Mouse (Mus musculus) cerebellum, postnatal 10 days (tissue): ENCODE results near the gene Pacsin2.
"Not testable (repeated sequence)": the region's sequence is repeated elsewhere in the genome, so short reads cannot be mapped to it uniquely, and the experiment has no call there.

ENCODE experiments used
- DNase-seq, 2 experiments: peaks; one replicate each; pipeline ENCODE4 v3.0.0; 2021; ENCODE audit warnings: mixed read lengths in 2 of 2

The Pacsin2 gene

DNA sequence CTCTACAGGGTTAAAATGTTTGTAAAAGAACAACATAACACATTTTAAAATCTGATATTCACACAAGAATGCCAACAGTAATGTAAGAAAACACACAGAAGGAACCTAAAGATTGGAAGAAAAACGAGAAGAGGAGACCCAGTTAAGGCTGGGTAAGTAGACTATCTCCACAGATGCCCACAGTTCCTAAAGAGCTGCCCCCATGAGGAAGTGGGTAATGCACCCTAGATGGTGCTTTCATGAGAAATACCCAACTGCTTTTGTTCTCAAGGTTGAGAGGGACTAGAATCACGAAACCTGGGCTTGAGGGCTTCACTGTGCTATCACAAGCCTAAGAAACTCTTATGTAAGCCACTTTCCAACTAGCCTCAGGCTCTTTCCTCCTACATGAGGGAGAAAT, 44.8 kb downstream of the Pacsin2 start:
- DNase-seq: no peak

DNA sequence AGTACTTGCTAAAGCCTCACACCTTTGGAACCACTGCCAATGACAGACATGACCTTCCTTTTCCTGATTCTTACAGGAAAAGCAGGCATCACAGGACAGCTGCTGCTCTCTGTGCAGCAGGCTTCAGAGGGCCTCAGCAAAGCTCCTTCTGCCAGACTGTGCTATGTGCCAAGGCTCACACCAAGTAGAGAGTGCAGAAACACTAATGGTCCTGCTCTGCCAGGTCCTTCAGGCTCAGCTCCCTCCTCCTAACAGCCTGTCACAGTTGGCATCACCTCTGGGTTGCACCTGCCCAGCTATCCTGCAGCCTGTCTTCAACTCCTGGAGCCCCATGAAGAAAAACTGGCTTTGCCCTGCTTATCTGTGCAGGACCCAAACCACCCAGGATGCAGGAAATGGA, 45.7 kb downstream of the Pacsin2 start:
- peak; percentile 71 to 77 for DNase-seq

DNA sequence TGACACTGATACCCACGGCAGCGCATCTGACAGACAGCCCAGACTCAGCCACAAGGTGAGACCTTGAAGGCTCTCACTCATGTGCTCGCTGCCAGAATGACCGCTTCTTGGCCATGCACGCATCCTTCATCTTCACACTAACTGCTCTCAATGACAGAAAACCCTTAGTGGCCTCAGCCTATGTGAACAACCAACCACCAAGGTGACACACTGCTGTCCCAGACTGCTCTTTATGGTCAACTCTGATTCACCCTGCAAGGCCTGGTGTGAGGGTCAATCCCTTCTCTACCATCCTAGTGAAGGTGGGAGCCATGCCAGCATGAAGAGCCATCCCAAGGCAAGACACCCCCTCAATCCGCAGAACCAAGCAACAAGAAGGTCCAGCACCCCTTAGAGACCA, 46.5 kb downstream of the Pacsin2 start:
- DNase-seq: no peak

DNA sequence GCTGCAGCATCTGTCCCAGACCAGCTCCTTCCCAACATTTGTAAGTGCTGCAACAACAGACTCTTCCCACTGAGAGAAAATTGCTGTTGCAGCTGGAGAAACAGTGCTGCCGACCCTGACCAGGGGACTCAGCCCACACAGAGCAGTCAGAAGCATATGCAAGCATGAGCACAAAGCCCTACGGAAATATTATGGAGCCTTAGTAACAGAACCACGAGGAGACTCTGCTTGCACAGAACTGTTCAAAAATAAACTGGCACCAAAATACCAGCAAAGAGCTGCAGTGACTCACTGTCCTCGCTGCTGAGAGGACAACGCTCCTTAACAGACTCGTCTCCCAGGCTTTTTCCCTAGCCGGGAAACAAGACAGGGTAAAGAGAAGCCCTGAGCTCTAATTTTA, 47.0 kb downstream of the Pacsin2 start:
- no peak for DNase-seq

DNA sequence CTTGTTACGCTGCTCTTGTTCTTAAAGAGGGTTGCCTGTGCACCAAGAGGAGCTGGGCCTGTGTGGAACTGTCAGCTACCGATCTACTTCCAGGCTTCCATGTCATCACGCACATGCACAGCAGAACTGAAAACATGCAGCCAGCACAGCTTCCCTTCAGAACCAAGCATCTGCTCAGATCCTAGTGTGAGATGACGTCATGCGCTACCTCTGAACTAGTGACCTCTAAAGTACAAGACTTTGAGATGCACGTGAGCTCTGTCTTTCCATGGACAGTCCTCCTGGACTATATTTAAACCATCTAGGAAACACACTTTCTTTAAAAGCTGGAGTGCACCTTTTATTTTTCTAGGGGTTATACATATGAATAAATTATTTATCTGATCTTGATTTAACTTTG, 49.0 kb downstream of the Pacsin2 start:
- no peak for DNase-seq

DNA sequence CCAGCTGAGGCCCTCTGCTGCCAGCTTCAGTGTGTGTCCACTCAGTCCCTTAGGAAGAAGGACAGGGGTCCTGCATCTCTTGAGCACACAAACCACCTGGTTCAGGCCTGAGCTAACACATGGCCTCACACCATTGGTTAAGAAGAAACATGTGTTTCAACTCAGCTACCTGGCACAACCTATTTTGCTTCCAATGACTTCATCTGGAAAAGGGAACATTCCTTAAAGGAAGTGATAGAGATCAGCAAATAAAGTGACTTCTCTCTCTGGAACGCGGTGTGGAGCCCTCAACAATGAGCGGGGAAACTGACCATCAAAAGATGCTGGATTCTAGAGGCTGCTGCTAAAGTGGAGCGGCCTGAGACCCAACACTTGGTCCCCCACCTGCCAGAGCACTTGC, 52.8 kb downstream of the Pacsin2 start:
- DNase-seq: no peak

DNA sequence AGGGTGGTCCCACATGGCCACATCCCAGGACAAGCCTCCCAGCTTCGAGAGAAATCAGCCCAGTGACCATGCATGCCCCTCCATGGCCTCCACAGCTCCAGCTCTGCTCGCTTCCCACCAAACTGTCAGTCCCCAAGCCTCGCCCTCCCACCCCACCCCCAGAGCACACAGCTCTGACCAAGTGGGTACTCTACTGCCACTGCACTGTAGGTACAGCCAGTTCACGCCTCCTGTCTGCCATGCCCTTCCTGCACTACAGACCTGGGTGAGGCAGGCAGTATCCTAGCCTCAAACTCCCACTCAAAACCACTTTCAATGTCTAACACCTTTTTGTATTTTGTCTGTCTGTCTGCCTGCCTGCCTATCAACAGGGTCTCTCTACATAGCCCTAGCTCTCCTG, 53.7 kb downstream of the Pacsin2 start:
- DNase-seq: no peak

DNA sequence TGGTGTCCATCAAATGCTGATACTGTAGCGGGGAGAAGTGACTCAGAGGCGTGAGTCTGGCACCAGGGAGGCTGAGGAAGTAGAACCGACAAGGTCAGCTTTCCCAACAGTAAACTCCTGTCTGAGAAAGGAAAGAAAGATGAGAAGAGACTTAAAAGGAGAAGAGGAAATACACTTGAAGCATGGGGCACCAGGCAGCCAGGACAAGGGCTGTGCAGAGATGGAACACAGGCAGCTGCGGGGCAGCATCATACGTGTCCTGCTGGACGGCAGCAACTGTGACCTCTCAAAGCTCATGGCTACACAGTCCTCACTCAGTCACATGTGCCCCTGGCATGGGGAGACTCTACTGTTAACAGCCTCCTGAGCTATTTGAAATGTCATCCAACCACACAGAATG, 54.1 kb downstream of the Pacsin2 start:
- no peak for DNase-seq

DNA sequence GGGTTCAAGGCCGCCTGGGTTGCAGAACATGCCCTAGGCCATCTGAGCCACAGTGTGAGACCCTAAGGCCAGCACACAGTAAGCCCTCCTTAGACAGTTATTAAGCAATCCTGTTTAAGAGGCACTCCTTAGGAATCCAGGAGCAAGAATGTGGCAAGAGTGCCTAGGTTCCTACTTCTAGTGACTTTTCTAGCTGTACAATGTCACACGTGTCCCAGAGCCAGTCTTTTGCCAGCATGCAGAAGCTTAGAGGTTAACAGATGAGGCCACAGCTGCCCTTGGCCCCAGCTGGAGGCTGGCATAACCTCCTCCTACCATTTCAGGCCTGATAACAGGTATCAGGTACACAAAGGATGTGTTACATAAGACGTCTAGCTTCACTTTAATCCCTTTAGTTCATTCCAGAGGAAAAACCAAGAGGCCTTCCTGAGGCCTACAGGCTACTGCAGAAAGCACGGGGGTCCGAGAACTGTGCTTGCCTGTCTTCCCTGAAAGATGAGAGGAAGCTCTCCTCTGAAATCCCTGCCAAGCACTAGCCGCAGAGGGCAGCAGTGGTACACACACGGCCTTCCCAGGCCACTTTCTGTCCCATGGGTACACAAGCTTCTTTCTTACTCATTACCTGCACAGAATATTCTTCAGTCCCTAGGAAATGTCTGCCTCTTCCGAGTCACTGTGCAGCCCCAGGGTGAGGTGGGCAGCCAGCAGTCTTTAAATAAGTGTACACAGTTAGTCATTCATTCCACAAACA, 55.5 kb downstream of the Pacsin2 start:
- no peak for DNase-seq

DNA sequence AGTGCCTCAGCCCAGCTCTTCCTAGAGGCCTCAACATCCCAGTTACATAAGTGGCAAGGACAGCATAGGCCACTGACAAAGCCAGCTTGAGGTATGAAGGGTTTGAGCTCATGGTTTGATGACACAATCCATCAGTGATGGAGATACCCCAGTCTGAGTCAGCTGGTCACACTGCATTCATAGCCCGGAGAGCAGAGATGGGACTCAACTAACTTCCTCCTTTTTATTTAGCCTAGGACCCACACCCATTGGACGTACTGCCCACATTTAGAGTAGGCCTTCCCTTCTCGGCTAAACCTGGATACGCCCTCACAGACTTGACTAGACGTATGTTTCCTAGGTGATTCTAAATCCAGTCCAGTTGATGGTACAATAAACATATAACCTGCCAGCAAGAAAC, 56.2 kb downstream of the Pacsin2 start:
- no peak for DNase-seq

DNA sequence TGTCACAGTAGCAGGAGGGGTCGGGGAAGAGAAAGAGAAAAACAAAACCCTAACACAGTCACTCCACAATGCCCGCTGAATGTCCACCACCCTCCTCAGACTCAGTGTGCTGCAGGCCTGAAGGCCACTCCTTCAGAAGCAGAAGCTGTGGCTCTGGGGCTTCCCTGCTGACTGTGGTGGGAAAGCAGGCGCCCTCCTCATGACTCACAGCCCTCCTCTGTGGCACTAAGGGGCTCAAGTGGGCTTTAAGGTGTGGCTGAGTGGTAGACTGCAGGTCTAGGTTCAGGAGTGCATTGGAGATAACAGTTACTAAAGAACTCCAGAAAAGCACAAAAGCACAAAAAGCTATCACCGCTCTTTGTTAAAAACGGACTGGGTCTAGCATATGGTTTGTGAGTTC, 56.9 kb downstream of the Pacsin2 start:
- no peak for DNase-seq

DNA sequence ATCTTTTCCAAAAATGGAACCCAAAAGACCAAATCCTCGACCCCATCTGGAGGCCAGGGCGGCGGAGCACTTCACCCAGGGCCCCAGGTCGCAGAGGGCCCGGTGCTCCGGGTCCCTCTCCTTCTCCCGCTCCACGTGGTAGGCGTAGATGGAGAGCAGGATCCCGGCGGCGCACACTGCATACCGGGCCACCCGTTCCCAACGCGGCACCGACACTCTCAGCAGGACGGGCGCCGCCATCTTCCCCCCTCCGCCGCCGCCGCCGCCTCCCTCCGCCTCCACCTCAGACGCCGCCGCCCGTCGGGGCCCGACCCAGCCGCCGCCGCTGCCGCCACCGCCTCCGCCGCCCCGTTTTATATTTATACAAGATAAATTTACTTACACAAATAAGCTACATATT, 58.5 kb downstream of the Pacsin2 start:
- not testable (repeated sequence) for DNase-seq

DNA sequence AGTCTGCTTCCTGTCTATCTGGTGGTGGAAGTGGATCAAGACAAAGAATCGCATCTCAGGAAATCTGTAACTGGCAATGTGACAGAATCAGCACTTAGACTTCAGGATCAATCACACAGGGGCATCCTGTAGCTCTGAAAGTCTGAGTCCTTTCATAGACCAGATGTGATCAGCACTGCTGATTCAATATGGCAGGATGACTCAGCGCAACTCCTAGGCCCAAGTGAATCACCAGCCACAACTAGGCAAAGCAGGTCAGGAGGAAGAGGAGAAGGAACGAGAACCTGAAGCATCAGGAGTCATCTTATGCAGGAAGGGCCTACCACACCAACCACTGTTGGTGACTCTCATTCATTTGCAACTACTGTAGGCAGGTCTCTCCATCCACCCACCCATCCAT, 60.4 kb downstream of the Pacsin2 start:
- DNase-seq: no peak

DNA sequence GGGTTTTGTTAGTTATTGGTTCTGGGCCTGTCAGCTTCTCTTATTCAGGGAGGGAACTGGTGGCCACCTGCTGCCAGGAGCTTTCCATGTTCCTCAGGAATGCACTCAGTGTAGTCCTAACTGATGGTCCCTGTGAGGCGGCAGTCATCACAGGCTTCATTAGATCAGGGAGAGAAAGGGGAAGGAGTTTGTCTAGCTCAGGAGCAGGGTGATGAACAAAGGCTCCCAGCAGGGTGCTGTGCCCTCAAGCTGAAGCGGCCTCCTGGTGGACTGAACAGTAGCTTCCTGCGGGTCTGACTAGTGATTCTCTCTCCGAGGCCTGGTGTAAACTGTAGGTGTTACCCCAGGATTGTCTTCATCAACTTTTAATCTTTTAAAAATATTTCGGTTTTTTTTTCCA, 61.4 kb downstream of the Pacsin2 start:
- DNase-seq: no peak

DNA sequence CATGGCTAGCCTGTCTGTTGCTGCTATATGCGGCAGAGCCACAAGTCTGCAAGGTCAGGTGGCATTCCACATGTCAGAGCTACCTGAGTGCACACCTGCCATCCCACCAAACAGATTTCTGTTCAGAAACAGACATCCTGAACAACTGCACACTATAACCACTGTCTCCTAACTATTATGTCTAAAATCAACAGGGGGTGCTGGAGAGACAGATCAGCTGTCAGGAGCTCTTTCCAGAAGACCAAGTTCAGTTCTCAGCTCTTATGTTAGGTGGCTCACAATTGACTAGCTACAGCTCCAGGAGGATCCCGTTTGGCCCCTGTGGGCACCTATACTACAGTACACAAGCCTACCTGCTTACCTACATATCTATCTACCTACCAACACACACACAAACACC, 71.7 kb downstream of the Pacsin2 start:
- no peak for DNase-seq

DNA sequence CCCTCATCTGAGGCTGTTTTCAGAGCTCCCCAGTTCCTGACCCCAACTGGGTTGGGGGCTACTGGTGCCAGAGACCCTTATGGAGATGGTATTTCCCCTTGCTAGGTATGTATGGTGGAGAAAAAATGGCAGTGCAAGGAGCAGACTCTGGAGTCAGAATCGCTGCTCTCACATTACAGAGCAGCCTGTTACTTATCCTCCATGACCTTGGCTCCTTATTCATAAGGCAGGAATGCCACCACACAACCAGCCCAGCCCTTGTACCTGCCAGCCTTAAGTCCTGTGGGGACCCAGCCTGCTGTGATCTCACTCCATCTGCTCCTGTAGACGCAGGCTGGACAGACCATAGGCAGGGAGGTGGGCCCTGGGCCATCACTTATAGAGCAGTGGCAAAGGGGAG, 76.5 kb downstream of the Pacsin2 start:
- no peak for DNase-seq

DNA sequence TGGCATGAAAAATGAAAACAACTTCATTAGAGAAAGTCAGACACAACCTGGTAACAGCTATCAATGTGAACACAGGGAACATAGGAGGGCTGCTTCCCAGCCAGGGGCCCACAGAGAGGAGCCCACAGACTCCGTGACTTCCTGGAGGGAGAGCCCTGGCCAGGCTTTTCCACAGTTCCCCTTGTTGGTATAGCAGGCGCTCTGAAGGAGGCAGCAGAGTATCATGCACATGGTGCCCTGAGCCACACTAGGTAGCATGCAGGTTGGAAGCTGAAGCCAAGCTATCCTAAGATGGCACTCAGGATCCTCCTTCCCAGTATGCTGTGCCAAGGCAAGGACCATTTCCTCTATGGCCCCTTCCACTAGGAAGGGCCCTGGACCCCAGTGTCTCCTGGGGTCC, 80.8 kb downstream of the Pacsin2 start:
- DNase-seq: peak in 1 of 2 experiments; percentile 20

DNA sequence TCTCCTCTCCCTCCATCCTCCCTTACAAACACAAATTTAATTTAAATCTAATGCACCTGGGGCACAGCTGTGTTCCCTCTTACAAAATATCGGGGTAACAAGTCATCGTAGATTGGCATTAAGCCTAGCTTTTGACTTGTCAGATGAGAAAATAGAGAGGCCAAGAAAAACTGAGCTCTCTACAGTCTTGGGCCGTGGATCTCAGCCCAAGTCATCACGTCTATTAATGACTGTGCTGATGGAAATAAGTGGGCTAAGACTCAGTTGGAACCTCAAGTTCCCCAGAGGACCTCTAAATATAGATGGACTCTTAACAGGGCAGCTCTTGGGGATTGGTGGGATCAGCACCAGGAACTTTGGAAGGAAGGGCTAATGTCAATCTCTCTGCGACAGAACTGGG, 81.3 kb downstream of the Pacsin2 start:
- DNase-seq: no peak

DNA sequence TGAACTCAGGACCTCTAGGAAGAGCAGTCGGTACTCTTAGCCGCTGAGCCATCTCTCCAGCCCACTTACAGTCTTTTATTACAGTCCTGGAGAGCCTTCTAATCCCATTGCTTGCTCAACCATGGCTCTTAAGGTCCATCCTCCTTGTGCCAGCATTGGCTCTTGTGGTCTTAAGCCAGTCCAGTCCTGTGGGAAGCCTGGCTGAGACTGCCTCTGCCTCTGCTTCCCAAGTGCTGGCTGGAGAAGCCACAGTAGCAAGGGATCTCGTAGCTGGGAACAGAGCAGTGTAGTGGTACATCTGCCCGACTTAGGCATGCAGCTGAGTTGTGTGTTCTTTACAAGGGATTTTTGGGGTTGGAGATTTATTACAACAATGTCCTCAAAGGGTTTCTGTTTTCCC, 81.9 kb downstream of the Pacsin2 start:
- no peak for DNase-seq

DNA sequence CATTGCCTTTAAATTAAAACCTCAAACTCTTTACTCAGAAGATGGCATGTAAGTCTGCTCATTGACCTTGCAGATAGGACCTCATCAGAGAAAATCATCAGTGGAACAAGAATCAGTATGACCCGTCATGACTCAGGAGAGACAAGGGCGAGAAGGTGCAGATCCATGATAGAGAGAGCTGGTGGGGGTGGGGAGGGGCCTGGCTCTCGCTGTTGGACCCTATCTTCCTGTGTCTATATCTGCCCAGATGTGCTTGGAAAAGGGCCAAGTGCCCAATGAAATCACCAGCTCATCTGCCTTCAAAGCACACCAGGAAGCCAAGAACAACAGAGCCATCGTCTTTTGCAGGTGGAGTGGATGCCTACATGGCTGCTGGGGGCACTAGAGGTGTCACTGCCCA, 87.3 kb downstream of the Pacsin2 start:
- DNase-seq: no peak

DNA sequence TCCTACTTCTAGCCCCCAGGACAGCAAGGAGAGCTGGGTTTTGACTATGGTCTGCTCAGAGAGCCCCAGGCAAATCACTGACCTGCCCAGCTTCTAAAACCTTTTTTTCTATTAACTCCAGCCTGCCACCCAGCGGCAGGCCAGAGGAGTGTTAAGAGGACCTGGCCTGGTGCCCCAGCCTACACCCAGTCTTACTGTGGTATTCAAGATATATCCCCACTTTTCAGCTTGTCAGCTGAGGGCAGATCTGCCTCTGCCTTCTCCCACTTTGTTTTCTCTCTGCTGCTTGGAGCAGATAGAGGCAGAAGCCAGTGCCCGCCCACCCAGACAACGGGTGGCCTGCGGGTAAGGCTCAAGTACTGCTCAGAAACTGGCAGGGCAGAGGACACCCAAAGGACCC, 89.3 kb downstream of the Pacsin2 start:
- DNase-seq: peak; percentile 78 to 80

DNA sequence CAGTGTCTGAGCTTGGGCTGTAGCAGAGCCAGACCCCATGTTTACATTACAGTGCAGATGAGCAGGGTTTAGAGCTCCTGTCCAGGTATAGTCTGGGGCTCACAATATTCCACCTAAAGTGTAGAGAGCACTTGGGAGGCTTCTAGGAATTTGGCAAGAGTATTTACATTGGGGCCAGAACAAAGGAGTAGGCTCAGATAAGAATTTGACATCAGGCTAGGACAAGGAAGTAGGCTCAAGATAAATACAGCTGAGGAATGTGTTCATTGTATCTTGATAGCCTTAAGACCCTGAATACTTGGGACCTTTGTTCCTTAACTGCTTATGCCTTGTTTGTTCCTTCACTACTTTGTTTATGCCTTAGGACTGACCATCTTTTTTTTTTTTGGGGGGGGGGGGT, 90.3 kb downstream of the Pacsin2 start:
- DNase-seq: no peak

DNA sequence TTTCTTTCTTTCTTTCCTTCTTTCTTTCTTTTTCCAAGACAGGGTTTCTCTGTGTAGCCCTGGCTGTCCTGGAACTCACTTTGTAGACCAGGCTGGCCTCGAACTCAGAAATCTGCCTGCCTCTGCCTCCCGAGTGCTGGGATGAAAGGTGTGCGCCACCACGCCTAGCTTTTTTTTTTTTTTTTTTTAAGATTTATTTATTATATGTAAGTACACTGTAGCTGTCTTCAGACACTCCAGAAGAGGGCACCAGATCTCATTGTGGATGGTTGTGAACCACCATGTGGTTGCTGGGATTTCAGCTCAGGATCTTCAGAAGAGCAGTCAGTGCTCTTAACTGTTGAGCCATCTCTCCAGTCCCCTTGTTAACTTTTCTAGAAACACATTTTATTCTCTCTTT, 95.7 kb downstream of the Pacsin2 start:
- not testable (repeated sequence) for DNase-seq

DNA sequence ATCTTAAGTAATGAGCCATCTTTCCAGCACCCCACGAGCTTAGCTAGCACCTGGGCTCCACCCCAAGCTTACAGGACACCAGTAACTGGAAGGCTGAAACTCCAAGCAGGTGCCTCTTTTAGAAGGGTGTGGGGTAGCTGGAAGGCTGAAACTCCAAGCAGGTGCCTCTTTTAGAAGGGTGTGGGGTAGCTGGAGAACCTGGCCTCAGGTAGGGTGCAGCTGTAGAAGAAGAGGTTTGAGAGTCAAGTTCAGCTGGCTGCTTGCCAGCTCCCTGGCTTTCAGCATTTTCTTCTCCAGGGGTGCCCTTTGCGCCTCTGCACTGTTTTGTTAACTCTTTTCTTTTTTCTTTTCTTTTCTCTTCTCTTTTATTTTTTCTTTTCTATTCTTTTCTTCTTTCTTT, 96.1 kb downstream of the Pacsin2 start:
- DNase-seq: peak in 1 of 2 experiments; percentile 22

DNA sequence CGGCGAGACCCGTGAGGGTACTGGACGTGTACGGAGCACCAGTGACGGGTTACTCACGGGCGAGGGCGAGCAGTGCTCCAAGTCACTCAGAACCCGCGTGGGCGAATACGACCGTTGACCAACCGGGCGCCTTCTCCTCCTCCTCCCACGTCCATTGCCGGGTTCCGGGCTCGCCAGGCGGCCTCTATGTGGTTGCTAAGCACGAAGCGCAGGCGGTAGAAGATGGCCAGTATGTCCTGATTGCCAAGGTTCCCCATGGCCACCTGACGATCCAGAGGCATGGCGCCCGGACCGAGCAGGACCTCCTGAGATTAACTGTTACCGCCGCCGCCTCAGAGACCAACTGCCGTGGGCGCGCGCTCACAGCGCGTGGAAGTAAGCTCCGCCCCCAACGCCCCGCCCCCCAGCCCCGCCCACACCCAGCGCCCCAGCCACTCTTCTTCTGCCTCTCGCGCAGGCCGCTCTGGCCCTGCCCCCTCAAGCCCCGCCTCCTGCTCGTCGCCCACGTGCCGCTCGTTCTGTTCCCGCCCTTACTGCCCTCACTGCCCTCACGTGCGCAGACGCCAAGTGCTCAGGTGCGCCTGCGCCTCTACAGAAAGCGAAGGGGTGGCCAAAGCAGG, 97.4 kb downstream of the Pacsin2 start:
- peak; percentile 87 to 88 for DNase-seq
